Comparison of ENCODE assay signal across 16 mouse cellular contexts in the genomic region with DNA sequence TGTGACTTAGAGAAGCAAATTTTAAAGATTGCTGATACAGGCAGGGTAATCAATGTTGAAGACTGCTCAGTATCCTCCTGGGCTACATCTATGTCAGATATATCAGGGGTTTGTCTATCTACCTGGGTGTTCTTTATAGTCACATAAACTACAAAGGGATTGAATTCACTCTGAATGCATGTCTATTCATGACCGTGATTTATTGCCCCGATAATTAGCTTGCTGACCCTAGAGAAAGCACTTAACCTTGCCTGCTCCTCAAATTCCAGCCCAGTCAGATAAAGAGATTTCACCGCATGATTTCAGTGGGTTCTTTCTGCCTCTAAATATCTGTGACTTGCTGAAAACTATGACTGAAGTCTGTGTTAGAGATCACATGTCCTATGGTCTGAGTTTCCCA. TPM values are rescaled to one million over a fixed set of nuclear protein-coding genes. Genes with fewer than 3 reads are reported as not detected.
"Had no signal": no experiment of that assay in that cellular context is flagged by ENCODE, and none has a peak within 500 bp of the region (broad histone marks: within the 10 kb centered on the region; RNA-seq: fewer than 3 reads in every experiment).

No protein-coding gene starts in this region.

- H3K4me1 ChIP-seq: midbrain, embryonic 10.5 days; stomach, embryonic 15.5 days had no signal

- H3K9ac ChIP-seq: limb, embryonic 12.5 days; liver, embryonic 14.5 days; stomach, embryonic 15.5 days had no signal

- ATAC-seq: inflammation-experienced regulatory T-cells, adult 6 months had no signal

- H3K9me3 ChIP-seq: limb, embryonic 12.5 days; midbrain, embryonic 10.5 days; stomach, embryonic 15.5 days had no signal

- H3K27me3 ChIP-seq: stomach, embryonic 15.5 days had no signal

- H3K4me2 ChIP-seq: limb, embryonic 12.5 days; stomach, embryonic 15.5 days had no signal

- H3K4me3 ChIP-seq: limb, embryonic 12.5 days; midbrain, embryonic 10.5 days; stomach, embryonic 15.5 days had no signal

- H3K36me3 ChIP-seq: limb, embryonic 12.5 days; midbrain, embryonic 10.5 days; stomach, embryonic 15.5 days had no signal

- H3K27ac ChIP-seq: limb, embryonic 12.5 days; liver, embryonic 14.5 days; midbrain, embryonic 10.5 days; stomach, embryonic 15.5 days had no signal

- DNase-seq: kidney, adult 11 months; kidney, postnatal 14 days; layer of hippocampus, adult 9-11 months; layer of hippocampus, postnatal 36 days; lung, adult 18-20 months; lung, postnatal 36 days; midbrain, embryonic 14.5 days; spleen, adult 18-20 months; thymus, adult 2 months; thymus, postnatal 25 days had no signal

RNA-seq across cellular contexts. Expression of a gene that starts 35.6 kb away (rescaled TPM):
- polyA plus RNA-seq: inflammation-experienced regulatory T-cells, adult 6 months; liver, adult 2 months had no signal
